Mouse (Mus musculus) forebrain, embryonic 16.5 days (tissue): ENCODE measurements at regions not wholly inside any gene's neighbourhood (a gene's known extent, or its start where the extent isn't known, plus 50 kb on each side); places are given as distances from the start of the nearest gene placed in this dataset.

ENCODE experiments used
- ATAC-seq: fragments of 200-750 bp; cut with Nextera tagmentation; 2 replicates; pipeline ENCODE4 v1.8.0; 2017; ENCODE audit warnings: mild to moderate bottlenecking, moderate library complexity
- H3K27ac ChIP-seq: fragments of 300-500 bp; sonication (generic); 2 replicates; pipeline ENCODE4 v1.5.1; 2014; ENCODE audit warnings: low read length, control low read depth
- H3K27me3 ChIP-seq: fragments of 300-500 bp; sonication (generic); replicated peaks from 2 replicates; pipeline ENCODE4 v1.6.1; 2014; ENCODE audit warnings: low read length; ENCODE audit not compliant: control insufficient read depth, insufficient read depth
- H3K36me3 ChIP-seq: fragments of 300-500 bp; sonication (generic); 2 replicates; pipeline ENCODE4 v1.6.1; 2014; ENCODE audit not compliant: control insufficient read depth, insufficient read depth
- H3K4me1 ChIP-seq: fragments of 300-500 bp; sonication (generic); replicated peaks from 2 replicates; pipeline ENCODE4 v1.6.1; 2014; ENCODE audit warnings: low read length; ENCODE audit not compliant: control insufficient read depth, insufficient read depth
- H3K4me2 ChIP-seq: fragments of 300-500 bp; sonication (generic); 2 replicates; pipeline ENCODE4 v1.6.1; 2014; ENCODE audit warnings: mild to moderate bottlenecking, low read length, control low read depth
- H3K4me3 ChIP-seq: fragments of 300-500 bp; sonication (generic); replicated peaks from 2 replicates; pipeline ENCODE4 v1.5.1; 2014; ENCODE audit warnings: mild to moderate bottlenecking, low read length, control low read depth
- H3K9ac ChIP-seq: fragments of 300-500 bp; sonication (generic); replicated peaks from 2 replicates; pipeline ENCODE4 v1.6.1; 2014; ENCODE audit warnings: low read depth, low read length, control low read depth
- H3K9me3 ChIP-seq: fragments of 300-500 bp; sonication (generic); 2 replicates; pipeline ENCODE4 v1.6.1; 2016; ENCODE audit warnings: low read length; ENCODE audit not compliant: control insufficient read depth
- WGBS: fragments of 180-500 bp; shearing (Covaris S2); extraction: QIAGEN DNeasy Blood & Tissue Kit; methylation state at CpG from one replicate; pipeline ENCODE4 v1.1.7; 2014; 5-methylcytosine and 5-hydroxymethylcytosine counted together

- Histone ChIP-seq H3K27me3 (no peaks in the 10 kb centered on the region), H3K4me1 (no peaks in the 10 kb centered on the region), H3K36me3 (no peaks in the 10 kb centered on the region), H3K9ac (no peak overlapping the region), H3K4me3 (no peak overlapping the region), H3K9me3 (no peaks in the 10 kb centered on the region), H3K27ac (no peak overlapping the region), H3K4me2 (no peak overlapping the region)
- ATAC-seq, result no peak
- WGBS, result 90% methylated on average over 6 of the region's 6 CpGs
These were observed 408.3 kb upstream of the N6amt1 start for GRCm38 (mm10) chr16:86945531-86946144.

- H3K9ac ChIP-seq, result no peak overlapping the region
- no peaks in the 10 kb centered on the region for H3K9me3 ChIP-seq
- H3K4me2 ChIP-seq, result no peak overlapping the region
- no peaks in the 10 kb centered on the region for H3K27me3 ChIP-seq
- no peak overlapping the region for H3K4me3 ChIP-seq
- no peak overlapping the region for H3K27ac ChIP-seq
- H3K4me1 ChIP-seq, result no peaks in the 10 kb centered on the region
- H3K36me3 ChIP-seq, result no peaks in the 10 kb centered on the region
- no peak for ATAC-seq
These were observed 408.9 kb upstream of the N6amt1 start for GRCm38 (mm10) chr16:86945058-86945457.

- Histone ChIP-seq H3K27ac (no peak overlapping the region), H3K4me3 (no peak overlapping the region), H3K4me1 (no peaks in the 10 kb centered on the region), H3K9ac (no peak overlapping the region), H3K9me3 (no peaks in the 10 kb centered on the region), H3K27me3 (no peaks in the 10 kb centered on the region), H3K4me2 (no peak overlapping the region), H3K36me3 (no peaks in the 10 kb centered on the region)
- ATAC-seq, result no peak
- WGBS, result 76% methylated on average over 2 of the region's 2 CpGs
These were observed 419.0 kb upstream of the N6amt1 start for GRCm38 (mm10) chr16:86934989-86935388.

GRCm38 (mm10) chr16:86932765-86933164, 421.2 kb upstream of the N6amt1 start:
- Histone ChIP-seq H3K4me1 (no peaks in the 10 kb centered on the region), H3K4me2 (no peak overlapping the region), H3K27me3 (no peaks in the 10 kb centered on the region), H3K36me3 (no peaks in the 10 kb centered on the region), H3K9ac (no peak overlapping the region), H3K9me3 (no peaks in the 10 kb centered on the region), H3K4me3 (no peak overlapping the region), H3K27ac (no peak overlapping the region)
- 21% methylated on average over 3 of the region's 3 CpGs for WGBS
- peak; percentile 82 for ATAC-seq

- ATAC-seq, result no peak
- H3K9me3 ChIP-seq, result no peaks in the 10 kb centered on the region
- no peak overlapping the region for H3K4me3 ChIP-seq
- no peak overlapping the region for H3K9ac ChIP-seq
- no peaks in the 10 kb centered on the region for H3K4me1 ChIP-seq
- no peaks in the 10 kb centered on the region for H3K36me3 ChIP-seq
- no peaks in the 10 kb centered on the region for H3K27me3 ChIP-seq
- no peak overlapping the region for H3K4me2 ChIP-seq
- WGBS, result 61% methylated on average over 2 of the region's 2 CpGs
- no peak overlapping the region for H3K27ac ChIP-seq
These were observed 455.8 kb upstream of the N6amt1 start for GRCm38 (mm10) chr16:86897967-86898710.

- Histone ChIP-seq H3K27me3 (no peaks in the 10 kb centered on the region), H3K9me3 (no peaks in the 10 kb centered on the region), H3K36me3 (no peaks in the 10 kb centered on the region), H3K27ac (no peak overlapping the region), H3K9ac (no peak overlapping the region), H3K4me1 (no peaks in the 10 kb centered on the region), H3K4me2 (no peak overlapping the region), H3K4me3 (no peak overlapping the region)
- WGBS, result 60% methylated on average over 3 of the region's 3 CpGs
- no peak for ATAC-seq
These were observed 459.0 kb upstream of the N6amt1 start for GRCm38 (mm10) chr16:86894982-86895381.

- 46% methylated on average over 5 of the region's 5 CpGs for WGBS
- no peaks in the 10 kb centered on the region for H3K36me3 ChIP-seq
- H3K9me3 ChIP-seq, result no peaks in the 10 kb centered on the region
- no peak overlapping the region for H3K27ac ChIP-seq
- no peaks in the 10 kb centered on the region for H3K27me3 ChIP-seq
- H3K4me2 ChIP-seq, result no peak overlapping the region
- no peak overlapping the region for H3K4me3 ChIP-seq
- H3K9ac ChIP-seq, result no peak overlapping the region
- no peak for ATAC-seq
- H3K4me1 ChIP-seq, result no peaks in the 10 kb centered on the region
These were observed 459.7 kb upstream of the N6amt1 start for GRCm38 (mm10) chr16:86894333-86894732.

- Histone ChIP-seq H3K9me3 (no peaks in the 10 kb centered on the region), H3K9ac (no peak overlapping the region), H3K27me3 (no peaks in the 10 kb centered on the region), H3K4me1 (no peaks in the 10 kb centered on the region), H3K4me2 (no peak overlapping the region), H3K36me3 (no peaks in the 10 kb centered on the region), H3K4me3 (no peak overlapping the region), H3K27ac (no peak overlapping the region)
- ATAC-seq, result no peak
- WGBS, result 81% methylated on average over 5 of the region's 5 CpGs
These were observed 465.6 kb upstream of the N6amt1 start for GRCm38 (mm10) chr16:86888421-86888820.

GRCm38 (mm10) chr16:86887605-86888004, 466.4 kb upstream of the N6amt1 start:
- Histone ChIP-seq H3K27me3 (no peaks in the 10 kb centered on the region), H3K4me3 (no peak overlapping the region), H3K4me2 (no peak overlapping the region), H3K4me1 (no peaks in the 10 kb centered on the region), H3K9ac (no peak overlapping the region), H3K36me3 (no peaks in the 10 kb centered on the region), H3K9me3 (no peaks in the 10 kb centered on the region), H3K27ac (no peak overlapping the region)
- WGBS, result 81% methylated on average over 4 of the region's 4 CpGs
- ATAC-seq, result no peak
